Mouse (Mus musculus): ENCODE results near the gene Ppp4c. TPM values are rescaled to one million over a fixed set of nuclear protein-coding genes. Genes with fewer than 3 reads are reported as not detected.

Gene Ppp4c
- polyA plus RNA-seq, 1 experiment from 2014 or later = 151 TPM

GRCm38 (mm10) chr7:126803751-126804150 is 11.5 kb upstream of the Ppp4c start:
- Histone ChIP-seq H3K4me1 (ENCODE audit: insufficient read depth, low read depth, low read length) (peaks cover 6% of the 10 kb centered on the region; the same call in 1 of the 2 replicates), H3K36me3 (ENCODE audit: insufficient read depth, low read length) (no peaks in the 10 kb centered on the region), H3K27me3 (replicated peaks; ENCODE audit: insufficient read depth, low read length) (no peaks in the 10 kb centered on the region), H3K27ac (ENCODE audit: low read length) (no peak overlapping the region), H3K9ac (replicated peaks; ENCODE audit: low read depth) (no peak overlapping the region), H3K4me3 (ENCODE audit: low read depth, low read length) (no peak overlapping the region), H3K9me3 (ENCODE audit: low read length) (no peaks in the 10 kb centered on the region), H3K4me2 (replicated peaks; ENCODE audit: low read depth, low read length) (no peak overlapping the region)
- DNase-seq (ENCODE audit: low spot score) (no peak), ATAC-seq (no peak)
- TF ChIP-seq EP300 (IDR thresholded peaks at IDR 0.05) (no peak), CTCF (IDR thresholded peaks at IDR 0.05) (no peak)

- TF ChIP-seq CTCF (IDR thresholded peaks at IDR 0.05) = no peak
- no peak for TF ChIP-seq EP300 (IDR thresholded peaks at IDR 0.05)
- ATAC-seq (no peak), DNase-seq (ENCODE audit: low spot score) (no peak)
- no peaks in the 10 kb centered on the region for H3K9me3 ChIP-seq (ENCODE audit: low read length)
- H3K4me3 ChIP-seq (ENCODE audit: low read depth, low read length) = no peak overlapping the region
- H3K4me1 ChIP-seq (ENCODE audit: insufficient read depth, low read depth, low read length) = peaks cover 1% of the 10 kb centered on the region; the same call in 1 of the 2 replicates
- H3K9ac ChIP-seq (replicated peaks; ENCODE audit: low read depth) = no peak overlapping the region
- H3K4me2 ChIP-seq (replicated peaks; ENCODE audit: low read depth, low read length) = no peak overlapping the region
- H3K36me3 ChIP-seq (ENCODE audit: insufficient read depth, low read length) = no peaks in the 10 kb centered on the region
- H3K27me3 ChIP-seq (replicated peaks; ENCODE audit: insufficient read depth, low read length) = no peaks in the 10 kb centered on the region
- 74% methylated on average over 6 of the region's 6 CpGs for WGBS
- H3K27ac ChIP-seq (ENCODE audit: low read length) = no peak overlapping the region
These were observed 10.9 kb upstream of the Ppp4c start for GRCm38 (mm10) chr7:126803181-126803580.

GRCm38 (mm10) chr7:126802134-126802889 is 10.0 kb upstream of the Ppp4c start:
- H3K27ac ChIP-seq (ENCODE audit: low read length) = no peak overlapping the region
- DNase-seq (ENCODE audit: low spot score) (no peak), ATAC-seq (no peak)
- 78% methylated on average over 11 of the region's 11 CpGs for WGBS
- H3K9ac ChIP-seq (replicated peaks; ENCODE audit: low read depth) = no peak overlapping the region
- H3K27me3 ChIP-seq (replicated peaks; ENCODE audit: insufficient read depth, low read length) = no peaks in the 10 kb centered on the region
- no peak overlapping the region for H3K4me3 ChIP-seq (ENCODE audit: low read depth, low read length)
- H3K4me2 ChIP-seq (replicated peaks; ENCODE audit: low read depth, low read length) = no peak overlapping the region
- H3K9me3 ChIP-seq (ENCODE audit: low read length) = no peaks in the 10 kb centered on the region
- H3K36me3 ChIP-seq (ENCODE audit: insufficient read depth, low read length) = 0 out of 2 replicates have a peak, but pooled peaks cover under 1% of the 10 kb centered on the region
- TF ChIP-seq CTCF (IDR thresholded peaks at IDR 0.05) (no peak), EP300 (IDR thresholded peaks at IDR 0.05) (no peak)
- peaks cover 10% of the 10 kb centered on the region; the same call in 1 of the 2 replicates for H3K4me1 ChIP-seq (ENCODE audit: insufficient read depth, low read depth, low read length)

GRCm38 (mm10) chr7:126801057-126801422 is 8.7 kb upstream of the Ppp4c start:
- 87% methylated on average over 16 of the region's 16 CpGs for WGBS
- H3K9me3 ChIP-seq (ENCODE audit: low read length) = no peaks in the 10 kb centered on the region
- DNase-seq (ENCODE audit: low spot score) (no peak), ATAC-seq (no peak)
- H3K4me1 ChIP-seq (ENCODE audit: insufficient read depth, low read depth, low read length) = peaks cover 10% of the 10 kb centered on the region; the same call in 1 of the 2 replicates
- TF ChIP-seq CTCF (IDR thresholded peaks at IDR 0.05) (no peak), EP300 (IDR thresholded peaks at IDR 0.05) (no peak)
- no peak overlapping the region for H3K4me3 ChIP-seq (ENCODE audit: low read depth, low read length)
- H3K9ac ChIP-seq (replicated peaks; ENCODE audit: low read depth) = no peak overlapping the region
- no peaks in the 10 kb centered on the region for H3K27me3 ChIP-seq (replicated peaks; ENCODE audit: insufficient read depth, low read length)
- no peak overlapping the region for H3K27ac ChIP-seq (ENCODE audit: low read length)
- H3K36me3 ChIP-seq (ENCODE audit: insufficient read depth, low read length) = peaks cover 13% of the 10 kb centered on the region; the same call in 1 of the 2 replicates
- no peak overlapping the region for H3K4me2 ChIP-seq (replicated peaks; ENCODE audit: low read depth, low read length)

GRCm38 (mm10) chr7:126800269-126801056 is 8.2 kb upstream of the Ppp4c start:
- Histone ChIP-seq H3K36me3 (ENCODE audit: insufficient read depth, low read length) (peaks cover 17% of the 10 kb centered on the region; the same call in 1 of the 2 replicates), H3K4me2 (replicated peaks; ENCODE audit: low read depth, low read length) (peak overlapping the region; percentile 77), H3K4me1 (ENCODE audit: insufficient read depth, low read depth, low read length) (peaks cover 10% of the 10 kb centered on the region; the same call in 1 of the 2 replicates), H3K4me3 (ENCODE audit: low read depth, low read length) (peak overlapping the region; percentile 76; the same call in 1 of the 2 replicates), H3K9ac (replicated peaks; ENCODE audit: low read depth) (peak overlapping the region; percentile 71), H3K27ac (ENCODE audit: low read length) (peak overlapping the region; percentile 98), H3K9me3 (ENCODE audit: low read length) (no peaks in the 10 kb centered on the region), H3K27me3 (replicated peaks; ENCODE audit: insufficient read depth, low read length) (no peaks in the 10 kb centered on the region)
- peak; percentile 56 for DNase-seq (ENCODE audit: low spot score)
- 58% methylated on average over 5 of the region's 5 CpGs for WGBS
- ATAC-seq = no peak
- TF ChIP-seq EP300 (IDR thresholded peaks at IDR 0.05) = no peak
- TF ChIP-seq CTCF (IDR thresholded peaks at IDR 0.05) = peak; percentile 20; the same call in 1 of the 2 replicates
